Mouse (Mus musculus) kidney, embryonic 16.5 days (tissue): ENCODE data around the gene Acvr1b. TPM values are rescaled to one million over a fixed set of nuclear protein-coding genes. Genes with fewer than 3 reads are reported as not detected.
A peak's percentile ranks its signal among the peaks of the same experiment; 100 is the strongest.

Experiments
- ATAC-seq: fragments of 200-750 bp; cut with Nextera tagmentation; 2 replicates; pipeline ENCODE4 v1.8.0; 2017; ENCODE audit warnings: moderate TSS enrichment; ENCODE audit not compliant: low FRiP score, low TSS enrichment
- H3K27ac ChIP-seq: fragments of 300-500 bp; sonication (generic); 2 replicates; pipeline ENCODE4 v1.5.1; 2014; ENCODE audit warnings: low read length
- H3K27me3 ChIP-seq: fragments of 300-500 bp; sonication (generic); 2 replicates; pipeline ENCODE4 v1.6.1; 2014; ENCODE audit warnings: low read length, control low read depth, mixed read lengths; ENCODE audit not compliant: insufficient read depth
- H3K36me3 ChIP-seq: fragments of 300-500 bp; sonication (generic); 2 replicates; pipeline ENCODE4 v1.6.1; 2014; ENCODE audit warnings: low read length, control low read depth, mixed read lengths; ENCODE audit not compliant: insufficient read depth
- H3K4me1 ChIP-seq: fragments of 300-500 bp; sonication (generic); 2 replicates; pipeline ENCODE4 v1.6.1; 2014; ENCODE audit warnings: low read length, control low read depth, mixed read lengths; ENCODE audit not compliant: insufficient read depth
- H3K4me2 ChIP-seq: fragments of 300-500 bp; sonication (generic); replicated peaks from 2 replicates; pipeline ENCODE4 v1.6.1; 2014; ENCODE audit warnings: low read depth, low read length
- H3K4me3 ChIP-seq: fragments of 300-500 bp; sonication (generic); 2 replicates; pipeline ENCODE4 v1.5.1; 2014; ENCODE audit warnings: mild to moderate bottlenecking, low read length
- H3K9ac ChIP-seq: fragments of 300-500 bp; sonication (generic); replicated peaks from 2 replicates; pipeline ENCODE4 v1.6.1; 2014; ENCODE audit warnings: low read length
- H3K9me3 ChIP-seq: fragments of 300-500 bp; sonication (generic); 2 replicates; pipeline ENCODE4 v1.6.1; 2016; ENCODE audit warnings: low read length, control low read depth
- WGBS: fragments of 180-500 bp; shearing (Covaris S2); extraction: QIAGEN DNeasy Blood & Tissue Kit; methylation state at CpG from one replicate; pipeline ENCODE4 v1.1.7; 2014; 5-methylcytosine and 5-hydroxymethylcytosine counted together
- polyA plus RNA-seq: library from polyadenylated mRNA; unstranded; fragments of >200 nt; fragmentation: Nextera tagmentation; extraction: Ambion mirVana; gene quantifications from 2 replicates; pipeline ENCODE4 v1.2.1, GENCODE M21; 2015

The Acvr1b gene
- 7.4 and 8.8 TPM in 2 replicates for polyA plus RNA-seq

DNA sequence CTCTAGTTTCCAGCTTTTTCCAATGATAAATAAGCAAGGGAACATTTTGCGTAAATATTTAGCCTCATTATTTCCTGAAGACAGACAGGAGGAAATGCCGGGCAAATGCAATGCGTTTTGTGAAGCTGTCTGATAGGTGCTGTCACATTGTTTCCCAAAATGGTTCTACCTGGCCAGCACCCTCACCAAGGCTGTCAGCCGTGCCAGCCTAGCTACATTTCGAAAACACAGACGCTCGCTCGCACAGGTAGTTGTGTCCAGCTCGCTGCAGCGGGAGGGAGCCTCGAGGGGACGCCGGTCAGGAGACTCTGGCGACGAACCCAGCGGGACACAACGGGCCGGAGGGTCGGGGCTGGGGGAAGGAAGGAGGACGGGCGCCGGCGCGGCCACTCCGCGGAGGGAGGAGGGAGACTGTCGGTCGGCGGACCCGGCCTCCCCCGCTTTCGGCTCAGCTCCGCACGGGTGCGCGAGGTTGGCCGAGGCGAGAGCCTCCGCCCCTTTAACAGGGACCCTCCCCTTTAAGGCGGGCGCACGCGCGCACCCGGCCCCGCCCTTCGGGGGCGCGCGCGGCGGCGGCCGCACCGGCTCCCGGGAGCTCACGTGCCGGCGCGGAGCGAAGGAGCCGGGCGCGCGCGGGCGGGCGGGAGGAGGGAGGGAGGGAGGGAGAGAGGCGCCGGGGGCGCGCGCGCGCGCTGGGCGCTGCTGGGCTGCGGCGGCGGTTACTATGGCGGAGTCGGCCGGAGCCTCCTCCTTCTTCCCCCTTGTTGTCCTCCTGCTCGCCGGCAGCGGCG lies at the start of gene Acvr1b:
TSS of gene Acvr1b (plus strand) at position 647 of the 791 bp plus-strand sequence.
- Histone ChIP-seq H3K36me3 (no peaks in the 10 kb centered on the region), H3K4me3 (peak within 1 kb of the TSS; percentile 83), H3K27me3 (no peaks in the 10 kb centered on the region), H3K9me3 (no peaks in the 10 kb centered on the region), H3K27ac (peak within 1 kb of the TSS; percentile 55), H3K9ac (peak within 1 kb of the TSS; percentile 96), H3K4me1 (peaks cover 33% of the 10 kb centered on the region), H3K4me2 (peak within 1 kb of the TSS; percentile 94)
- ATAC-seq, result peak; percentile 91
- WGBS, result under 1% methylated on average over 48 of the region's 87 CpGs

DNA sequence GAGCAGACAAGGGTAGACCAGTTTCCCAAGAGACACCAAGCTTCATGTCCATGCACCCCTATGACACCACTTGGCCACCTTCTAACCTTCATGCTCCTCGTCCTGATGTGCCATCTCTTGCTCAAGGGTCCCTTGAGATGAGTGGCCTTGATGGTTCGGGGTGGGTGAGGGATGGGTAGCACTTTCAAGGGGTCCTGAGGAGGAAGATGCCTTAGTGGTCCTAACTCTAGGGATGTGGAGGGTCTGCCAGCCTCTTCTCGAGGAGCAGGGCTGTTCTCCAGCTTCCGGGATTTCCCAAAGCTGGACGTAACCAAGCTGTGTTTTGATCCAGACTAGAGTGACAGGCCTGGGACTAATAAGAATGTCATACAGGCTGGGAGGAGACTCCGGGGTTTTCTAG lies 48.3 kb upstream of the Acvr1b start:
- Histone ChIP-seq H3K9ac (no peak overlapping the region), H3K4me1 (peaks cover 38% of the 10 kb centered on the region), H3K36me3 (no peaks in the 10 kb centered on the region), H3K4me2 (no peak overlapping the region), H3K4me3 (no peak overlapping the region), H3K9me3 (no peaks in the 10 kb centered on the region), H3K27me3 (peaks cover 11% of the 10 kb centered on the region), H3K27ac (no peak overlapping the region)
- 87% methylated on average over 6 of the region's 6 CpGs for WGBS
- ATAC-seq, result no peak

DNA sequence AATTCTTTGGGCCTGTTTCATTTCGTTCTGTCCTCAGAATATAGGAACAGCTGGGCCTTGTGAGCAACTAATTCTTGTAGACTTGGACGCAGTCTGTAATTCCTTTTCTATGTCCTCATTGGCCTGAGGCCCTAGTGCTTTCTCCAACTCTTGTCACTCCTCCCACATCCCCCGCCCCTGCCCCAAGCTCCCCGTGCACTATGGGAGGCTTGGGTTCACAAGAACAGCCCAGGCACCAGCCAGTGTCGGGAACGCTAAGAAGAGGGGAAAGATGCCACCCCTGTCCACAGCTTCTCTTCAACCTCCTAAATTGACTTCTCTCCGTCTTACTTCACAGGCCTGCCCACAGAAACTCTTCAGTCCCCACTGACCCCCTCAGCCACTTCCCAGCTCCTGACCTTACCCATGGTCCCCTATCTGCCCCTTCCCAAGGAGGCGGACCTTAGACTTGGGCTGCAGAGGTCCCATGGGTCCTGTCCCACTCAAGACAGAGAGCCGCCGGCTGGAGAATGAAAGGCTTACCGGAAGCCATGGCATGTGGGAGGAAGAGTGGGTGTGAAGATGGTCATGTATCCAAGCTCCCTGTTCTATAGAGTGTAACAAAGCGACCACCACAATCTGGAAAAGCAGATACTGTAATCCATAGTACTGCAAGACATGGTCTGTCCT lies 46.9 kb upstream of the Acvr1b start:
- H3K4me1 ChIP-seq, result peaks cover 48% of the 10 kb centered on the region
- 63% methylated on average over 12 of the region's 12 CpGs for WGBS
- ATAC-seq, result no peak

DNA sequence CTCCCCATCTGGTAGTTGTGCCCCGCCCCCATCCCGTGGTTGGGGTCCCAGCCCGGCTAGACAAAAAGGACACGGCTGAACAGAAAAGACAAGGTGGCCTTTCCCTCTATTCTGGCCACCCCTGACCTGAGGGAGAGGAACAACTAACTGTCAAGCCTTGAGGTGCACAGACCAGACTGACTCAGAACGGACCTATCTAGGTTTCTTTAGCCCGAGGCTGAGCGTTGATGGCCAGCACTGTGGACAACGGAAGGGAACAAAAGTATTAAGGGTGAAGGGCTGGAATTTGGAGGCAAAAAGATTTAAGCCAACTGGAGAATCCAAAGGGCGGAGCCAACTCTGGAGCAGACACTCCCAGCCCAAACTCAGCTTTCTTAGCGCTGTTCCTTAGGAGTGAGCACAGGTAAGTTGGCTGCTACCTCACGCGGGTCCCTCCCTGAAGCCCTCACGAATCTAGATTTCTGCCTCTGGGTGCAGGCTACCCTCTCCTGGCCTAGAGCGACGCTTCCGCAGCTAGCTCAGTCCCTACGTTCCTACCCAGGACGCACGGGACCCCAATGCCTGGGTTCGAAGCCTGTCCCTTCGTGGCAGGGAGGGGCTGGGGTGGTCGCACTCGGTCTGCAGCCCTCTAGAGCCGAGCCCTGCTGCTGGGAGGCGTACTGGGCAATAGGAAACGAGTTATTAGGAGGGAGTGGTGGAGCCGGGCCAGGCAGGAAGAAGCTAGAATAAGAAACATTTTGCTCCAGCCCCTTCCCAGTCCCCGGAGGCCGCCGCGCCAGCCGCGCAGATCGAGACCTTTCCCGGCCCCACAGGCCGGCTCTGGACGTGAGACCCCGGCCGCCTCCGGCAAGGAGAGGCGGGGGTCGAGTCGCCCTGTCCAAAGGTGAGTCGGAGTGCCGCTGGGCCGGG lies 45.4 kb upstream of the Acvr1b start, which contains the start of gene Acvrl1:
TSS of gene Acvrl1 (plus strand) at position 342 of the 909 bp plus-strand sequence.
- ATAC-seq, result peak; percentile 54; the same call in 1 of the 2 replicates
- Histone ChIP-seq H3K36me3 (no peaks in the 10 kb centered on the region), H3K27ac (peak within 1 kb of the TSS; percentile 63), H3K9ac (peak within 1 kb of the TSS; percentile 73), H3K9me3 (no peaks in the 10 kb centered on the region), H3K4me3 (peak within 1 kb of the TSS; percentile 54), H3K27me3 (peaks cover 11% of the 10 kb centered on the region), H3K4me1 (peaks cover 49% of the 10 kb centered on the region), H3K4me2 (peak within 1 kb of the TSS; percentile 62)
- WGBS, result 4% methylated on average over 46 of the region's 46 CpGs

More for the DNA sequence above, 46.9 kb upstream of the Acvr1b start:
- H3K9ac ChIP-seq, result no peak overlapping the region
- peaks cover 11% of the 10 kb centered on the region for H3K27me3 ChIP-seq
- no peak overlapping the region for H3K4me3 ChIP-seq
- no peaks in the 10 kb centered on the region for H3K36me3 ChIP-seq
- no peaks in the 10 kb centered on the region for H3K9me3 ChIP-seq
- no peak overlapping the region for H3K4me2 ChIP-seq
- peak overlapping the region; percentile 72; the same call in 1 of the 2 replicates for H3K27ac ChIP-seq

DNA sequence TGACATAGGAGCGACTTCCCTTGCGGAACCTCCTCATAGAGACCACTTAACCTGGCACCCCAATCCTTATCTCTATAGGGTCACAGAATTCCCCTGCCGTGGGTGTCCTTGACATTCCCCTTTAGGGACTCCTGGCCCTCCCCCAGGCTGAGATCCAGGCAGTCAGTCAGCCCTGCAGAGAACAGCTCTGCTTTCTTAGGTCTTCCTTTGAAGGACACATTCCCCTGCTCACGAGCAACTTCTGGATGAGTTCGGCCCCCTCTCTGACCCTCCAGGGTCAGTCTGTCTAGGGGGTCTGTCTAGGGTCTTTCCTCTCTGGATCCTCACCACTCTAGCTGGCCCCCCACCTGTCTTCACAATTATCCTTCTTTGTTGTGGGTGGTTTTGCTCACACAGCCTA lies 44.5 kb upstream of the Acvr1b start:
- Histone ChIP-seq H3K4me1 (peaks cover 58% of the 10 kb centered on the region), H3K27ac (no peak overlapping the region), H3K4me2 (peak overlapping the region; percentile 62), H3K4me3 (peak overlapping the region; percentile 54), H3K9me3 (no peaks in the 10 kb centered on the region), H3K27me3 (peaks cover 11% of the 10 kb centered on the region), H3K36me3 (no peaks in the 10 kb centered on the region), H3K9ac (peak overlapping the region; percentile 73)
- no peak for ATAC-seq
- 24% methylated on average over 5 of the region's 5 CpGs for WGBS

DNA sequence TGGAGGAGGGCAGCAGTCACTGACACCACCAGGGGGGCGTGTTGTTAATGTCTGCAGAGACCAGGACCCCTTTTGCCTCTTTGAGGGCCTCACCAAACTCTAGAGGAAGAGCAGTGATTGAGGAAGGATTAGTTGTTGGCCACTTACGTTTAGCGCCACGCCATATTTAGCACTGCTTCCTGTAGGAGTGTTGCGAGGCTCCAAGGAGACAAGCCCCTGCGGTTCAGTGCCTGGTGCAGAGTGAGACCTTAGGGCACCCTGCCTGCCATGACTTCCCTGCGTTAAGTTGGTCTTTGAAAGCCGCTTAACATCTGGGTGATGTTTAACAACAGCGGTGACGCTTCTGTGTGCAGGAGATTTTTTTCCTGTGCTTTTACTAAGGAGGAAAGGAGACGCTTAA lies 42.4 kb upstream of the Acvr1b start:
- Histone ChIP-seq H3K4me2 (peak overlapping the region; percentile 36), H3K9me3 (no peaks in the 10 kb centered on the region), H3K9ac (no peak overlapping the region), H3K27me3 (peaks cover 11% of the 10 kb centered on the region), H3K27ac (peak overlapping the region; percentile 43; the same call in 1 of the 2 replicates), H3K36me3 (no peaks in the 10 kb centered on the region), H3K4me1 (peaks cover 60% of the 10 kb centered on the region), H3K4me3 (no peak overlapping the region)
- 15% methylated on average over 11 of the region's 11 CpGs for WGBS
- no peak for ATAC-seq

DNA sequence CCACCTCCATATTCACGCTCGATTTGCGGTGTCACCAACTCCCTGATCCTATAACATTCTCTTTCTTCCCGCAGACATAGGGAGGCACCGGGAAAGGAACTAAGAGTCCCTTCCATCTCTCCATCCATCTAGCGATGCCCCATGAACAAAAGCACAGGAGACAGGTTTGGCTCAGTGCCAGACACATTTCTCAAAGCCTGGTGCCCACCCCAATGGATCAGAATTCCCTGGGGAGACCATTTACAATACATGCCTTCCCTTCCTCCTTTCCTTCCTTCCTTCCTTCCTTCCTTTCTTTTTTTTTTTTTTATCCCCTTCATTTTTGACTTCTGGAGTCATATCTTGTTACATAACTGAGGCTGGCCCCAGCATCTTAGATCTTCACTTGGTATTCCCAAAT lies 41.8 kb upstream of the Acvr1b start:
- no peaks in the 10 kb centered on the region for H3K9me3 ChIP-seq
- no peak overlapping the region for H3K4me3 ChIP-seq
- no peaks in the 10 kb centered on the region for H3K36me3 ChIP-seq
- peaks cover 11% of the 10 kb centered on the region for H3K27me3 ChIP-seq
- no peak for ATAC-seq
- peak overlapping the region; percentile 36 for H3K4me2 ChIP-seq
- H3K4me1 ChIP-seq, result peaks cover 60% of the 10 kb centered on the region
- 37% methylated on average over 6 of the region's 6 CpGs for WGBS
- peak overlapping the region; percentile 43; the same call in 1 of the 2 replicates for H3K27ac ChIP-seq
- H3K9ac ChIP-seq, result no peak overlapping the region

DNA sequence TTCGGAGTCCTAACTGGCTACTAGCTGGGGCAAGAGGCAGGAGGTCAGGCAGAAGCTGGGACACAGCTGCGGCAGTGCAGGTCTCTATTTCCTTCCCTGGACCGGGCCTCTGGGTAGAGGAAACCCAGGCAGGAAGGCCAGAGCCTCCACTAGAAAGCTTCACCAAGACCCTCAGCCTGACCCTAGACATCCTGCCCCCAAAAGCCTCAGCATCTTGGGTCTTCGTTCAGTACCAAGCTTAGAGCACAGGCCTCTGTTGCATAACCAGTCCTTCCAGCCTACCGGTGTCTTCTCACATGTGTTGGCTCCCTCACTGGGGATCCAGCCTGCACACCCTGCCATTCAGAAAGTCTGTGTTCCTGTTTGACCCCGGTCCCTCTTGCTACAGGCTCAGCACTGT lies 41.1 kb upstream of the Acvr1b start:
- ATAC-seq, result no peak
- 64% methylated on average over 6 of the region's 6 CpGs for WGBS
- no peak overlapping the region for H3K4me2 ChIP-seq

More for the DNA sequence above, 41.1 kb upstream of the Acvr1b start:
- Histone ChIP-seq H3K9me3 (no peaks in the 10 kb centered on the region), H3K4me1 (peaks cover 54% of the 10 kb centered on the region), H3K4me3 (no peak overlapping the region), H3K27ac (peak overlapping the region; percentile 47; the same call in 1 of the 2 replicates), H3K27me3 (peaks cover 8% of the 10 kb centered on the region), H3K36me3 (no peaks in the 10 kb centered on the region), H3K9ac (0 out of 2 replicates have a peak overlapping the region, but pooled peaks have one; percentile 5)
